11 mouse cellular contexts compared by ENCODE assay signal in genomic region chr12:83112283-83112682, GRCm38 (mm10).
DNase-seq lines count a peak whose midpoint lies in the region; ATAC-seq and TF ChIP-seq lines count a peak whose summit lies in the region.
"Had no signal": no experiment of that assay in that cellular context is flagged by ENCODE, and none has a peak within 500 bp of the region (broad histone marks: within the 10 kb centered on the region; RNA-seq: fewer than 3 reads in every experiment).

No protein-coding gene starts in this region.

- POLR2A ChIA-PET in Patski (lab: Charles Lee): interaction anchor here (0.6 kb wide), 1 partner anchor 25 kb away, joined by 3 read pairs; no protein-coding TSS in a partner anchor

- DNase-seq in kidney, postnatal 10 days: peak; percentile 38
- no peak for DNase-seq in kidney, postnatal 25 days
- no peak for DNase-seq in Patski (ENCODE audit: low read depth, low spot score)
- DNase-seq in cerebellum, postnatal 14 days: peak; percentile 65 to 72
- DNase-seq in right cerebral cortex, postnatal 4 days: no peak
- DNase-seq in T-cell, adult 2 months (ENCODE audit: low spot score): no peak
- no peak for DNase-seq in urinary bladder, postnatal 4 days (ENCODE audit: low spot score in 2 of 2)
- DNase-seq: heart, postnatal 4 days; lung, postnatal 36 days had no signal

- peaks cover 42% of the 10 kb centered on the region for H3K4me1 ChIP-seq in liver, embryonic 12.5 days
- H3K4me1 ChIP-seq: embryonic facial prominence, embryonic 15.5 days had no signal

- peaks cover 6% of the 10 kb centered on the region for H3K27me3 ChIP-seq in Patski
- H3K27me3 ChIP-seq in liver, embryonic 12.5 days (replicated peaks): no peaks in the 10 kb centered on the region
- H3K27me3 ChIP-seq: embryonic facial prominence, embryonic 15.5 days had no signal

- in situ Hi-C loops in Patski (cut with MboI; ENCODE audit: low pct_unique_long_range_greater_than_20kb): loop anchor here (5.0 to 25.0 kb wide), 2 partner anchors 380 to 650 kb away; partner anchors contain the start of gene Papln

- 79% methylated on average over 5 of the region's 5 CpGs for WGBS in liver, embryonic 12.5 days (ENCODE audit: insufficient replicate concordance)

- H3K9ac ChIP-seq in liver, embryonic 12.5 days: peak overlapping the region; percentile 4; the same call in 1 of the 2 replicates
- H3K9ac ChIP-seq: embryonic facial prominence, embryonic 15.5 days had no signal

- no peaks in the 10 kb centered on the region for H3K9me3 ChIP-seq in liver, embryonic 12.5 days (replicated peaks)
- H3K9me3 ChIP-seq: embryonic facial prominence, embryonic 15.5 days had no signal

- peak overlapping the region; percentile 53 for H3K4me2 ChIP-seq in liver, embryonic 12.5 days
- H3K4me2 ChIP-seq: embryonic facial prominence, embryonic 15.5 days had no signal

- H3K27ac ChIP-seq in liver, embryonic 12.5 days: peak overlapping the region; percentile 70
- H3K27ac ChIP-seq: embryonic facial prominence, embryonic 15.5 days had no signal

- no peaks in the 10 kb centered on the region for H3K36me3 ChIP-seq in liver, embryonic 12.5 days
- H3K36me3 ChIP-seq: embryonic facial prominence, embryonic 15.5 days had no signal

- no peak for ATAC-seq in Patski
- ATAC-seq in liver, embryonic 12.5 days: peak; percentile 53

- TF ChIP-seq CTCF in Patski (IDR thresholded peaks at IDR 0.05): peak; percentile 42

- CTCF ChIA-PET in Patski (lab: Charles Lee): interaction anchor here (0.8 to 1.2 kb wide), 3 partner anchors 8 to 387 kb away, joined by 3 read pairs; no protein-coding TSS in a partner anchor

- no peak overlapping the region for H3K4me3 ChIP-seq in liver, embryonic 12.5 days
- H3K4me3 ChIP-seq: embryonic facial prominence, embryonic 15.5 days had no signal

Comparison
In these comparisons a context has a peak if more than half of its experiments do, and no peak if none do; other contexts are left out.
1. DNase-seq: peak in kidney, postnatal 10 days (single experiment) and cerebellum, postnatal 14 days (2 of 2); none in kidney, postnatal 25 days (0 of 2), Patski (single experiment), right cerebral cortex, postnatal 4 days (single experiment), T-cell, adult 2 months (single experiment) and urinary bladder, postnatal 4 days (0 of 2).